Comparison of ENCODE assay signal across 19 mouse cellular contexts in the genomic region with DNA sequence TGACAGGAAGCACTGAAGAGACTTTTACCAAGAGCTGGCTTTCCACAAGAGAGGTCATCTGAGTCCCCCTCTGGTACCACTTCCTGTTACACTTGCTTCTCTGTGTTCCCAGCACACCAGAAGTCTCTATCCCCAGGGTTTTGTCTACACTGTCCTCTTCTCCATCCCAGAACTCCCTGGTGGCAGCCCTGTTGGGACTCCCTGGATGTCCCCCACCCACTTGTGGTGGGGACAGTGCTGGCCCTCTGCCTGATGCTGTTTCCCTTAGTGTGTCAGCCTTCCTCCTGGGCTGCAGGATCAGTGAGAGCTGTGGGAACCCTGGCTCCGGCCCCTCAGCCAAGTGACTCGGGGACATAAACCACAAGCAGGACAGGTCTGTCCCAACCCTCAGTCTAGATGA. TPM values are rescaled to one million over a fixed set of nuclear protein-coding genes. Genes with fewer than 3 reads are reported as not detected.
"Had no signal": no experiment of that assay in that cellular context is flagged by ENCODE, and none has a peak within 500 bp of the region (broad histone marks: within the 10 kb centered on the region; RNA-seq: fewer than 3 reads in every experiment).

No protein-coding gene starts in this region.

- DNase-seq: kidney, postnatal 25 days; layer of hippocampus, adult 9-11 months; liver, embryonic 13.5 days; lung, adult 2 months; lung, postnatal 14 days; lung, postnatal 4 days; thymus, adult 2 months; thymus, postnatal 14 days; thymus, postnatal 4 days had no signal

- H3K36me3 ChIP-seq: liver, embryonic 13.5 days; midbrain, embryonic 12.5 days; midbrain, embryonic 15.5 days; neural tube, embryonic 13.5 days had no signal

- H3K4me2 ChIP-seq: liver, embryonic 13.5 days; midbrain, embryonic 12.5 days; midbrain, embryonic 15.5 days; neural tube, embryonic 13.5 days had no signal

- H3K4me3 ChIP-seq: layer of hippocampus, adult 2 months; liver, embryonic 13.5 days; midbrain, embryonic 12.5 days; midbrain, embryonic 15.5 days; myocyte; neural tube, embryonic 13.5 days had no signal

- ATAC-seq: midbrain, embryonic 15.5 days had no signal

- H3K9me3 ChIP-seq: liver, embryonic 13.5 days; midbrain, embryonic 12.5 days; midbrain, embryonic 15.5 days; neural tube, embryonic 13.5 days had no signal

- H3K4me1 ChIP-seq: midbrain, embryonic 12.5 days had no signal

- H3K27me3 ChIP-seq: midbrain, embryonic 15.5 days had no signal

- H3K9ac ChIP-seq: liver, embryonic 13.5 days; midbrain, embryonic 12.5 days; midbrain, embryonic 15.5 days; neural tube, embryonic 13.5 days had no signal

- H3K27ac ChIP-seq: kidney, postnatal 0 days; layer of hippocampus, adult 2 months; liver, embryonic 13.5 days; midbrain, embryonic 12.5 days; midbrain, embryonic 15.5 days; neural tube, embryonic 13.5 days; stomach, postnatal 0 days had no signal

RNA-seq across cellular contexts. Expression of a gene that starts 22.5 kb away (rescaled TPM):
- total RNA-seq: megakaryocyte progenitor cell, adult 5-6 weeks; megakaryocyte-erythroid progenitor cell, adult 5-6 weeks; neutrophil, adult 5-6 weeks had no signal
